Mouse (Mus musculus) frontal cortex, postnatal 25 days (tissue): ENCODE measurements around the gene D430041D05Rik.

ENCODE experiments used
- DNase-seq, 2 experiments: peaks; one replicate each; pipeline ENCODE4 v3.0.0; 2022; ENCODE audit warnings: low spot score in 2 of 2

Gene D430041D05Rik

DNA sequence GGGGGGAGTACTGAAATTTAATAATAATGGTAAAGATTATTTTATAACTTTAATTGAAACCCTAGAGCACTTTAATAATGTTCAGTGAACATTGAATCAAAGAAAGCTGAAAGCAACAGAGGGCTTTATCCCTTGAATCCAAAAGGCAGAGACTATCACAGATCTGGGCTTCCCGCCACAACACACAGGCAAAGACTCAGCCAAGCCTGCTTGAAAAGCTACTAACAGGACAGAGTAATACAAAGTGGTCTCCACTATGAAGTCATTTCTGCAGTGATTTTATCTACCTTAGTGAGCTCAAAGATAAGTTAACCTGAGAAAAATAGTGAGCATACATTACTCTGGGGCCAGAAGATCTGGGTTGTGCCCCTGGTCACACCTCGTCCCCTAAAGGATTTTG is 128.0 kb downstream of the D430041D05Rik start:
- no peak for DNase-seq

DNA sequence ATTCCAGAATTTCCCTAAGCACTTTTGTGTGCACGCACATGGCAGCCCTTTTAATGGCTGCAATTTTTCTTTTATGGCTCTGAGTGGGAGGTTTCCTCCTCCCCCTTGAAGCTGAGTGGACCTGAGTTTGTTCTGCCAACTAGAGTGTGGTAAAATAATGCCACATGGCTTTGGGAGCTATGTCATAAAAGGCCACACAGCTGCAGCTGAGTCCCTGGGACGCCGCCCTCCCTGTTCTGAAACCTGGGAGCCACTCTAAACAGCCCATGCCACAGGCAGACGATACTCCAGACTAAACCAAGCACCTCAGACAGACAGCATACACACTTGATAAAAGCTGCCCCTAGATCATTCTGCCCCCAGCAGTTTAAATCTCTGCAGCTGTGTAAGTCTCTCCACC is 143.8 kb downstream of the D430041D05Rik start:
- DNase-seq, result no peak

DNA sequence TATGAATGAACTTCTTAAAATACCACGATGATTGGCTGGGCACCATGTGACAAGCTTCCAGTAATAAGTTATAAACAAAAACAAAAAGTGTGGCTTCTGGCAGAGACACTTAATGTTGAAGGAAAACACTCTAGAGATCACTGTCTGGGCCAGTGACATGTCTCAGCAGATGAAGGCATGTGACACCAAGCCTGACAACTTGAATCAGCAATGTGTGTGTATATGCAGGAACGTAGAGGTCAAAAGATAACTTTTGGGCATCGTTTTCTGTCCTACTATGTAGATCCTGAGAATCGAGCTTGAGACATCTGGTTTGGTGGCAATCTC is 149.1 kb downstream of the D430041D05Rik start:
- no peak for DNase-seq

DNA sequence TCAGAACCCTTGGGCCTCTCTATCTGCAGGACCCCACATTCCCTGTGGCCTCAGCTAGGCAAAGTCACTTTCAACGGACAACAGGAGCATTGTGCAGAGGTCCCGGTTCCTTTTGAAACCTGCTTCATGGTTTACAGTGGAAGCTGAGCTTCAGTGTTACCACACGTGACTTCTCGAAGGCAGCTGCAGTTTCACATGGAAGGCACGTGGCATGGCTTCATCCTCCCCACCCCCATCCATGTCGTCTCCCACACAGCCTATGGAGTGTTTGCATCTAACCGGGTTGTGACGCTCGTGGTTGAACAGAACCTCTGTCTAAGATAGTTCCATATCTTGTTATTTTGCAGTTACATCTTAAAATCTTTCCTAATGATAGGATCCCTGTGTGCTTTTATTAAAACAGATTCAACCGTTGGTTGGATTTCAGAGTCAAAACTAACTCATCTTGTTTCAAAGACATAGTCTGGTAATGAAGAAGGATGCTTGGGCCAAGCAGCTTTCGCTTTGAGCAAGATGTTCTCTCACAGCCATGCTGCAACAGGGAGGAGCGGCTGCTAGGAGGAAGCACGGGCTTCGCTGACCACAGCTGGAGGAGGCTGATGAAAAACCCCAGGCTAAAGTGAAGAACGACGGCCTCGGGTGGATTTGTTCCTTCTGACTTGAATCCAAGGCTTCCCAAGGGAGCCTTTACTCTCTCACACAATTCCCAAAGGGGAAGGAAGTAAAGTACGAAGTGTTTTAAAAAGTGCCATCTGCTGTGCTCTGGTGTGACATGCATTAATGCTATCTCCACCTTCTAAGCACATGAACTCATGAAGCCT is 149.7 kb downstream of the D430041D05Rik start:
- DNase-seq, result no peak

DNA sequence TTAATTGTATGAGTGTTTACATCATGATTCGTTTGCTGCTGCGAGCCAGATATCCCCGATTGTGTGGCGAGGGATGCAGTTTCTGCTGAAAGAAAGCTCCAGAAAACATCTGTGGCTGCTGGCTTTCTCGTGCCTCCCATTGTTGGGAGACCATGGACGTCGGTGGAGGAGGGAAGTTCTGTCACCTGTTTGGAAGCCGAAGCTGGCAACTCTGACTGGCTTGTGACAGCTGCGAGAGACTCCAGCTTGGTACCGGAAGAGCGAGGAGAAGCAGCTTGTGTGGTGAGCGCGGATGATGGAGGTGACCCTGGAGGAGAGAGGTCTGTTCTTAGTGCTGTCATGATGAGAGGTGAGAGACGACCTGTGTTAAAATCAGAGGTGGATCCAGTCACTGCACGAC is 154.2 kb downstream of the D430041D05Rik start:
- DNase-seq, result no peak

DNA sequence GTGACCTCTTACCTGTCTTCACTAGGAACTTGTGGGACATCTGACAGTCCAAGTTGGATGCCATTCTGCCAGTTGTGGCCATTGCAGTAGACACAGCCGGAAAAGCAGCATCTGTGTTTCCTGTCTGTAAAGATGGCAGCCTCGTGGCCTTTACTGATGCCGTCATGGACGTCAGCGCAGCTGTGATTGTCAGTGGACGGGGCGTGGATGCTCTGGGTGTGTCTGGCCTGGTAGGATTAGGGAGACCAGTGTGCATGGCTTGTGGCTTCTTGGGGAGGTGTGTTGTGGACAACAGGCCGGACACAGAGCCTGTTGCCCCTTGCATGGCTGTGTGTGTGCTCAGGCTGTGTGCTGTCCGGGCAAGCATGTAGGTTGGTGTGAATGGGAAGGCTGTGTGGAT is 155.9 kb downstream of the D430041D05Rik start:
- no peak for DNase-seq

DNA sequence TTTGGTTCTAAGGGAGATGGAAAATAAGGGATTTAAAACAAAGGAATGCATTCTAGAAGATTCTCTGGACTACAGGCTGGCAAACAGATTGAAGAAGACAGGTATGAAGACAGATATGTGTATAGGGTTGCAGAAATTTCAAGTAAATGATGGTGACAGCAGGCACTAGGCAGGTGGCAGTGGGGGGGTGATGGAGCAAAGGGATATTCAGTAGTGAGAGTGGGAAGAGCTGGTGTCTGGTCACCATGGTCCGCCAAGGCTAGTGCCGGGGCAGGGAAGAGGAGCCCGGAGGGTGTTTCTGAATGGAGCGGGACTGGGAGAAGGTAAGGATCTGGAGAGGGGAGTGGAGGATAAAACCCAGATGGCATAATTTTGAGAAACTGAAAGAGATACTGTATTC is 157.5 kb downstream of the D430041D05Rik start:
- DNase-seq, result no peak

DNA sequence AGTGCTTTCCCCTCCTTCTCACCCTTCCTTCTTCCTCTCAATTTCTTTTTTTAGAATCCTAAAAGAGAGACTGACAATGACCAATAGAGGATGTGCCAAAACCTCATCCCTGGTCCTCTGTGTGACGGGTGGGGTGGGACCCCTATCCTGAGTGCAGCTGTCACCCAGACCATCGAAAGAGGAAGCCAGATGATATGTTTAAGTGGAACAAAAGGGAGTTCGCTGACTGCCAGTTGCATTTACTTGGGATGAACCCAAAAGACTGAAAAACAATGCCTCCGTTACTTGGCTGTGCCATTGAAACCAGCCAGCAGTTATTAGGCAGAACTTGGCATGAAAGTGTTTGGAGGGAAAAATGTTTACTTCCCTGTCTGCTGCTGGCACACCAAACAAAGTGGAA is 159.2 kb downstream of the D430041D05Rik start:
- no peak for DNase-seq

DNA sequence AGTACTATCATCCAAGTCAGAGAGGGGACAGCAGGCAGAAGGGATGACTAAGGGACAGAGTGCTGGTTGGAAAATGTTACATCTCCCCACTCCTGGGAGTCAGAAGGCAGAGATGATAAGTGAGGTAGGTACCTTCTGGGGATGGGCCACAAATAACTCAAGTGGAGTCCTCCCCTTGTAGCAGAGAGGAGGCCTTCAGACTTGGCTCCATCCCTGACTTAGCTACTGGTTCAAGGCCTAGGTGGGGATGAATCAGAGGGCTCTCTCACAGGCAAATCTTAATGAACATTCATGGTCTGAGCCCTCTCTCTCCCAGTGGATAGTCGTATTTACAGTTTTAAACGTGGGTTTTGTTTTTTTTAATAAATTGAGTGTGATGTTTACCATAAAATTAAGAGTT is 161.0 kb downstream of the D430041D05Rik start:
- no peak for DNase-seq

DNA sequence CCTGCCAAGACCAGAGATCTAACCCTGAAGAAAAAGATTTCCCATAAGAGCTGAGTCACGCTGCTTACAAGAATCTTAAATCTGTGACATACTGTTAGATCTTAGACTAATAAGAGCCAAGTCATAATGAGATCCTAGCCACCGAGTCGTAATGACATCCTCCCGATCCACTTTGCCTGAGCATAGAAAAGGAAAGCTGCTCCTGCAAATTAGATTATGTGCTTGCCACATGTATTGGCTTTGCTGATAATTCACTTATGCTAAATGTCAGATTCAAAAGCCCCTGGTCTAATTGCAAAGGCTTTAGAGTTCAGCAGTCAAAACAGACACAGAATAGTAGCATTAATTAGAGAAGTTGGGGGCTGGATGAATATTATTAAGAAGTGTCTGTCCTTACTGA is 164.0 kb downstream of the D430041D05Rik start:
- no peak for DNase-seq

DNA sequence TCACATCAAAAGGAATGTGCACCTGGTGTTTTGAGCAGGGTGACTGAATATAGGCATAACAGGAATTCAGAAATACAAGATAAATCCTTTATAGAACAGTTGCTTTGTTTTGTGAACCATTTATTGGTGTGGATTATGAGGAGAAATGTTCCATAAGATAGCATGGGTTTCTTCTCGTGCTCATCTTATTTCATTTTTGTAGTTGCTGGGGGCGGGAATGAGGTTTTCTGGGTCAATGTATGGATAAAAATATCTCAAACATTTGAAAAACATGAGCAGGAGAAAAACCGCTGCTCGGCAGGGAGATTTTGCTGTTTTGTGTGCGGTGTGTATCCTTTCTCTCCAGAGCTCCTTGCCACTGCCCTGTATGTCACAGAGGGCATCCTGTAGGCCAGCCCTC is 168.8 kb downstream of the D430041D05Rik start:
- DNase-seq, result no peak

DNA sequence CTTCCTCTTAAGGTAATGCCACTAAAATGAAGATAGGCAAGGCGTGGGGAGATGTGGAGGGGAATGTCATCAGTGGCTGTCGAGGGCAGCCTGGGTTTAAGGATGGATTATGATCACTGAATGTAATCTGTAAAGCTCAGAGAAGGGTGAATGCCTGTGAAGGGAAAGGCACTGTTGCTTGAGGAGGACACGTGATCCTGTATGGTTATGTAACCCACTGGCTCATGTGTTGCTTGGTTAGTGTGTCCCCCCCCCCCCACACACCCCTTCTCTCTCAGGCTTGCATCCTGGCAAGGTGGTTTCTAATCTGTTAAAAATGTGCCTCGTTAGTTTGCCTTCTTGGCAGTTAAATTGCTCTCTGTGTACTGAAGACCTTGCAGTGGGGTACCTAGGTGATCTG is 173.7 kb downstream of the D430041D05Rik start:
- no peak for DNase-seq

DNA sequence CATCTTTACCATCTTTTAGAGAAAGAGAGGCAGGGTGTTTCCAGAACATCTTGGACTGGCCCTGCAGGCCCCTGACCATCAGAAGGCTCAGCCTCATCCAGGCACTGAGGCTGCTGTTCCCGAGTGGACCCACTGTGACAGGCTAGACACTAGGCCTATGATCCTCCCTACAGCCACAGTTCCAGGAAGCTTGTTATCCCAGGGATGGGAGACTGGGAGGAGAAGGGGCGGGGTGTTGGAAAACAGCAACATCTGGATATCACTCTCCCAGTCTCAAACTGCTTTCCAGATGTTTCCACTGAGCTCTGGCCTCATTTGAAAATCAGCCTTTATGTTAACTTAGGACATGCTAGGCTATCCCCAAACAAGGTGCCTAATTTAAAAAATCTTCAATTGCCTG is 180.4 kb downstream of the D430041D05Rik start:
- DNase-seq, result no peak

DNA sequence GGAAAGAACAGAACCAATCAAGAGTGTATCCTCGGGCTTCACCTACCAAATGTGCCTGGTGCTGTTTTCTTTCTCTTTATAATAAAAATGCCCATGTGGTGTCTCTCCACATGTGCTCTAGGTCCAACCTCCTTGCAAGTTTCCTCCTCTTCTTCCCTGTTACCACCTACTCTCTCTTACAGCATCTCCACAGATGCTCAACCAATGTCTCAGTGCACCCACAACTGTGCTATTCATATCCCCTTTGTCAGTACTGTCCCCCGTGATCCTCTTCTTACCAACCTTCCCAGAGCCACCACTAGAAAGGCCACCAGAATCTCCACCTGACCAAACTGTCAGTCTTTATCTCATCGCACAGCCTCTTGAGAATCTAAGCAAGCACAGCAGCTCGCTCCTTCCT is 184.8 kb downstream of the D430041D05Rik start:
- DNase-seq, result no peak

DNA sequence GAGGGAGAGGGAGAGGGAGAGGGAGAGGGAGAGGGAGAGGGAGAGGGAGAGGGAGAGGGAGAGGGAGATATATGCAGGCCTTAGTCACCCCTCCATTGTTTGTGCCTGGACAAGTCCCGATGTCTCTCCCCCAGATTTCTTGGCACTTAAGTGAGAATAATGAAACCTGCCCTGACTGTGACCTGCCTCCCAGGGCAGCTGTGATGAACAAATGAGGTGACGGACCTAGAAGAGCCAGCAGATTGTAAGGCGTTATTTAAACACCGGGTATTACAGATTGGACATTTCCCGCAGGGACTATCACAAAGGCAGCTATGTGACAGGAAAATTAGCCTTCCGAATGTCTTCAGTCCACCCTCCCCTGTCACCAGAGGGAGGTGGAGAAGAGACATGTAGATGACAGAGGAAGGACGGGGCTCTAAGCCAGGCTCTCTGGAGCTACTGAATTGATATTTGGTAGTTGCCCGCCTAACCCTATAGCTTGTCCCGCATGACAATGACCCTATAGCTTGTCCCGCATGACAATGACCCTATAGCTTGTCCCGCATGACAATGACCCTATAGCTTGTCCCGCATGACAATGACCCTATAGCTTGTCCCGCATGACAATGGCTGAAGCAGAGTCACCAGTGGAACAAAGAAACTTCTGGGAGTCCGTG is 191.0 kb downstream of the D430041D05Rik start:
- DNase-seq, result no peak

DNA sequence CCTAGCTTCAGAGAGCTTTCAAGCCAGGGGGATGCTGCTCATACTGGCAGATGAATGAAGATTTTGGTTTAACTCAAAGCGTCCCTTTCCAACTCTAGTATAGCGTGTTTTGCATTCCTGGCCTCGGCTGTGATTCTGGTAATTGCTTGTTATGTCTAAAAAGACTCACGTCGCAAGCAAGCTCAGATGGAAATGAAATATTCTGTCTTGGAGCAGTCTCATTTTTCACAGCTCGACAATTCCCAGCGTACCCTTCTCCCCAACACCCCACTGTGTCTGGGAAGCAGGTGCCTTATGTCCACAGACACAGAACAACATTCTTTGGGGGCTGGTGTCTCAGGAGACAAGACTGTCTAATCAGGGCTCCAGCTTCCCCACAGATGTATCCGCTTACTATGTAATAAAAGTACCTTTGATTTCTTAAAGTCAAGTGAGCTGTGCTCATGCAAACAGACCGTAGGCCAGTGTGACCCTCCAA is 192.2 kb downstream of the D430041D05Rik start:
- DNase-seq, result no peak

DNA sequence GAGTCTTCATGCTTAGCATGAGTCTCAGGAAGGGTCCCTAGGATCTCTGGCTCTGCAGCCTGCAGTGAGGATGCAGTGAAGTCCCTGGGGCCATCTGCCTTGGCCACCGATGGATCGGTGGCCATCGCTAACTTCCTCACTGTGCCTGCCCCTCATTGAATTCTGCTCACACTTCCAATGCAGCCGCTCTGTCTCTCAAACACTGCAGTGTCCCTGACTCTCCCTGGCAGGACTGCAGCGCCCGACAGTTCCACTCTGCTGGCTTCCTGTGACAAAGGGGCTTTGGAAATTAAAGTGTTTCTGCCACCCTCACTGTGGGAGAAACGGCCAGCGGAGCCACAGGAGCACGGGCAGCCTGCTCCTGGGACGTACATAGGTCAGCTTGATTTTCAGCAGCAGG is 192.7 kb downstream of the D430041D05Rik start:
- DNase-seq, result no peak

DNA sequence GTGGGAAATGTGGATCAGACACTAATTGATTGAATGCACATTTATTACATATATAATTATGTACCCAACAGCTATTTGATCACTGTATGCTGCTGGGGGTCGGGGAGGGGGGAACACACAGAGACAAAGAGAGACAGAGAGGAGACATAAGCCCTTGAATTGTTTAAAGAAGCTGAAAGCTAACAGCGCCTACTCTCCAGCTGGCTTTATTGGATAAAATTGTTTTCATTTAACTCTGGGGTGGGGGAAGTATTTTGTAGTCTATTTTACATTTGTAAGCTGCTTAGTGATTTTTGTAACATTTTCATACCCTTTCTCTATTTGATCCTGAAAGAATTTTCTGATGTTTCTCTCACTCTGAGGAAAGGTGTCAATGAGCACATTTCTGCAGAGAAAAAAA is 201.4 kb downstream of the D430041D05Rik start:
- DNase-seq, result no peak

DNA sequence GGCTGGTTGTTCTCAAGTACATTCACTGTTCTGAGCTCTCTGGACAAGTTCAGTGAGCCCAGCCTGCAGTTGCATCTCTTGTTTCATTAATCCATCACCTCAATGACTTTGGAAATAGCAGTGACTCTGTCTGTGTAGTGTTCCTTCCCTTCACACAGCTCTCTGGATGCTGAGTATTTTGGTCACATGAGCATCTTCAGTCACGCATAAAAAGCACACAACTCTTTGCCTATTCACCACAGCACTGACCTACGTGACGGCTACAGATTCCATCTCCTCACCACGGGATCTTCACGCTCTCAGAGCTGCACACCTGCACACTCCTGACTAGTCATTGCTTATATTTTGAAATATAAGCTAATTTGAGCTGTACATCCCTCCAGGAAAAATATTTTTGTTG is 202.4 kb downstream of the D430041D05Rik start:
- DNase-seq, result no peak

DNA sequence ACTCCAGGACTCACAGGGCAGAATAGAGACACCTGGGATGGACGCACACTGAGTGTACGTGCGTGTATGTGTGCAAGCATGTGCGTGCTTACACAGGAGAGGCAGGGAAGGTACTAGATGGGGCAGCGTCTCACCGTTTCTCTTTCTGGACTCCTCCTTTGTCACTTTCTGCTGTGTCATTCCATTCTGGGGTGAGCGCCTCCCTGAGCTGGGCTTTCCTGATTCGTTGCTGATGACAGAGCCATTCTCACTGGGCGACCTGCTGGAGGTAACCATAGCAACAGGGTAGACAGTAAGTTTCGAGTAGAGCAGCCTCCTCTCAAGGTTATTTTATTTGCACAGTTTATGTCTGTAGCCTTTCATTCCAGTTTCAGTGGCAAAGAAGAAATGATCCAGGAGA is 202.9 kb downstream of the D430041D05Rik start:
- DNase-seq, result no peak

DNA sequence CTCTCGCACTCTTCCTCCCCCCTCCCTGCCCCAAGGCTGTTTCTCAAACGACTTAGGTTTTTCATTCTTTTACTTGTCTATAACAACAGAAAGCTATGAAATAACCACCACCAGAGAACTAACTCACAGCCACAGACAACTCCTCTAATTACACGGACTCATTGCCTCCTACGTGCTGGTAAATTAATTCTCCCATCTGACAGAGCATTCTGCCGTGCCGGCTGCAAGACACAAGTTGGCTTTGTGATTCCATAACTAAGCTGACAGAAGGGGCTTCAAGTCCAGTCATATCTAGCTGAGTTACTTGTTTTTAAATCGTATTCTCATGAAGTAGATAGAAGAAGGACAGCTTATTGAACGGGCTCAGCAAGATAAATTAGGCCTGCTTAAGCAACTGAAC is 205.2 kb downstream of the D430041D05Rik start:
- no peak for DNase-seq

DNA sequence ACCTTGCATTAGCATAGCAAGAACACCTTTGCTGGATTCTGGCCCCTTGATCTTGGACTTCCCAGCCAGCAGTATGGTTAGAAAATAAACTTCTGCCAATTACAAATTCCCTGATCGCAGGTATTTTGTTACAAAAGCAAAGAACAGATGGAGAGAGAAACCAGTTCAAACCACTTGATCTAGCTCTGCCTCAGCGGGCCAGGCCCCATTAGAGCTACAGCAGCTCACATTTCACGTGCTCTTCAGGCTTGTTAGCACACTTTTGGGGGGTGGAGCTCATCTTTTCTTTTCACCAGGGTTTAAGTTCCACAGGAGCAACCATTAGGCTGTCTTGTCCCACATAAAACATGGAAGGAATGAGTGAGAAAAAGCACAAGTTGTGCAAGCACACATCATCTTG is 210.6 kb downstream of the D430041D05Rik start:
- no peak for DNase-seq

DNA sequence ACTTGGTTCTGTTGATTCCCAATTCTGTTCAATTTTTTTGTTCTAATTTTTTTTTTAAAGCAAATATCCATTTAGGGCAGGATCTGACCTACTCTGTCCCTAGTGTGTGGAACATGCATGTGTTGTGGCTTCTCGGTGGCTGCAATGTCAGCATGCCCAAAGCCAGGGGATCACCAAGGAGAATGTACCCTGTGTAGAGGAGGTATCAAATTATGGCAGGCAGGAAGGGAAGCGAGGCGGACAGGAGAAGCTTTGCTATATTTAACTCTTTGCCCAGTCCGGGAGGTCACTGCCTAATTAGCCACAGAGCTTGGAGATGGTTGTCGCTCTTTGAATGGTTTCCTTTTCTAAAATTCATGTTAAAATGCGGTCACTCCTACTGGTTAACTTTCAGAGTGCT is 212.6 kb downstream of the D430041D05Rik start:
- no peak for DNase-seq

DNA sequence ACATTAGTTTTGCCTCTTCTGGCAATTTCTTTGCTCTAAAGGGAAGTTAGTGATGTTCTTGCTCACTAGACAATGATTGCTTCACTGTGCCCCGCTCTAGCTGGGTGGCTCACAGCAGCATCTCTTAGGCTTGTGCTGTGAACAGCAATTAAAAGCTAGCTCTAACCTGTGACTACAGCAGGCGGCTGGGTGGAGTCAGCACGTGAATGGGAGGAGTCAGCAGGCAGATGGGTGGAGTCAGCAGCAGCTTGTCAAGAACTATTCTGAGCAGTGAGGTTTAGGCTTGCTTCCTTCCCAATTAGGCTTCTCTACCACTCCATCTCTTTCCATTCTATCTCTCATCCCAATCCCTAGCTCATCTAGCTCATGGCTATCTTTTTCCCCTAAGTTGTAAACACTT is 213.5 kb downstream of the D430041D05Rik start:
- no peak for DNase-seq
